Mouse (Mus musculus) liver, embryonic 14.5 days (tissue): ENCODE results near the gene Adcy4. TPM values are rescaled to one million over a fixed set of nuclear protein-coding genes. Genes with fewer than 3 reads are reported as not detected.
A peak's percentile ranks its signal among the peaks of the same experiment; 100 is the strongest.
"Not testable (repeated sequence)": the region's sequence is repeated elsewhere in the genome, so short reads cannot be mapped to it uniquely, and the experiment has no call there.

ENCODE experiments used
- ATAC-seq: fragments of 200-750 bp; cut with Nextera tagmentation; 2 replicates; pipeline ENCODE4 v1.8.0; 2017; ENCODE audit warnings: moderate number of reproducible peaks, mild to moderate bottlenecking, moderate library complexity; ENCODE audit not compliant: insufficient read depth
- DNase-seq, 3 experiments: peaks; one replicate each; pipeline ENCODE4 v3.0.0-alpha.2; 2012 to 2013; ENCODE audit warnings: low read depth in 3 of 3, low spot score in 3 of 3
- H3K27ac ChIP-seq: fragments of 300-500 bp; sonication (generic); 2 replicates; pipeline ENCODE4 v1.5.1; 2014; ENCODE audit warnings: moderate library complexity, mild to moderate bottlenecking, control low read depth, inconsistent platforms
- H3K27me3 ChIP-seq: fragments of 300-500 bp; sonication (generic); 2 replicates; pipeline ENCODE4 v1.6.1; 2014; ENCODE audit warnings: mild to moderate bottlenecking, low read length, moderate library complexity; ENCODE audit not compliant: control insufficient read depth, insufficient read depth
- H3K36me3 ChIP-seq: fragments of 300-500 bp; sonication (generic); replicated peaks from 2 replicates; pipeline ENCODE4 v1.6.1; 2014; ENCODE audit warnings: low read depth; ENCODE audit not compliant: control insufficient read depth, insufficient read depth
- H3K4me1 ChIP-seq, 2 experiments: fragments of 200-500 bp in 1 of 2; fragments of 300-500 bp in 1 of 2; sonication (generic) in 1 of 2; replicated peaks; 2 replicates each; pipeline ENCODE4 v1.6.1; 2012 to 2014; ENCODE audit warnings: antibody characterized with exemption in 1 of 2, inconsistent platforms in 1 of 2, low read length in 1 of 2; ENCODE audit not compliant: control insufficient read depth in 2 of 2, insufficient read depth in 2 of 2
- H3K4me2 ChIP-seq: fragments of 300-500 bp; sonication (generic); 2 replicates; pipeline ENCODE4 v1.6.1; 2014; ENCODE audit warnings: low read depth, mild to moderate bottlenecking, control low read depth, moderate library complexity
- H3K4me3 ChIP-seq, 2 experiments: fragments of 200-500 bp in 1 of 2; fragments of 300-500 bp in 1 of 2; sonication (generic) in 1 of 2; 2 replicates each; pipeline ENCODE4 v1.5.1; 2012 to 2014; ENCODE audit warnings: low read depth in 2 of 2, low read length in 2 of 2, mild to moderate bottlenecking in 2 of 2, control low read depth in 1 of 2, inconsistent platforms in 1 of 2, moderate library complexity in 1 of 2; ENCODE audit not compliant: insufficient read depth in 1 of 2
- H3K9ac ChIP-seq: fragments of 300-500 bp; sonication (generic); replicated peaks from 2 replicates; pipeline ENCODE4 v1.6.1; 2014; ENCODE audit warnings: mild to moderate bottlenecking, control low read depth, moderate library complexity
- H3K9me3 ChIP-seq: fragments of 300-500 bp; sonication (generic); 2 replicates; pipeline ENCODE4 v1.6.1; 2016; ENCODE audit warnings: low read length, mixed read lengths; ENCODE audit not compliant: control insufficient read depth
- CTCF ChIP-seq: IDR thresholded peaks from 2 replicates; pipeline ENCODE4 v1.5.1; 2016; ENCODE audit warnings: antibody characterized with exemption, low read depth, control low read depth
- EP300 ChIP-seq: IDR thresholded peaks from 2 replicates; pipeline ENCODE4 v1.6.1; 2016; ENCODE audit warnings: antibody characterized with exemption, low read depth
- WGBS: fragments of 180-500 bp; shearing (Covaris S2); extraction: QIAGEN DNeasy Blood & Tissue Kit; methylation state at CpG from one replicate; pipeline ENCODE4 v1.1.7; 2014; ENCODE audit not compliant: insufficient replicate concordance; 5-methylcytosine and 5-hydroxymethylcytosine counted together
- polyA plus RNA-seq, 2 experiments: library from polyadenylated mRNA; depleted of rRNA in 1 of 2; stranded (reverse) in 1 of 2; unstranded in 1 of 2; fragments of >200 nt; fragmentation: Nextera tagmentation in 1 of 2; extraction: Ambion mirVana in 1 of 2; gene quantifications; 2 replicates each; pipeline versions ENCODE4 v1.2.1 to v1.2.3; 2012 to 2014

Adcy4 gene
- polyA plus RNA-seq, 2 experiments = 0.66 to 1.0 TPM

GRCm38 (mm10) chr14:55762001-55762821 is 21.7 kb downstream of the Adcy4 start:
- ATAC-seq (peak; percentile 30; the same call in 1 of the 2 replicates), DNase-seq (no peak)
- H3K27me3 ChIP-seq = peaks cover 31% of the 10 kb centered on the region
- H3K9me3 ChIP-seq = no peaks in the 10 kb centered on the region
- WGBS = 3% methylated on average over 77 of the region's 77 CpGs
- no peak overlapping the region for H3K27ac ChIP-seq
- H3K9ac ChIP-seq = peak overlapping the region; percentile 42
- TF ChIP-seq CTCF (0 out of 2 replicates have a peak, but pooled peaks have one; percentile 15), EP300 (no peak)
- peak overlapping the region; percentile 29 to 48 for H3K4me3 ChIP-seq
- peak overlapping the region; percentile 74 for H3K4me2 ChIP-seq
- H3K4me1 ChIP-seq = peaks cover 2 to 9% of the 10 kb centered on the region in 2 experiments; a peak in 3 of 4 replicates
- no peaks in the 10 kb centered on the region for H3K36me3 ChIP-seq

DNA sequence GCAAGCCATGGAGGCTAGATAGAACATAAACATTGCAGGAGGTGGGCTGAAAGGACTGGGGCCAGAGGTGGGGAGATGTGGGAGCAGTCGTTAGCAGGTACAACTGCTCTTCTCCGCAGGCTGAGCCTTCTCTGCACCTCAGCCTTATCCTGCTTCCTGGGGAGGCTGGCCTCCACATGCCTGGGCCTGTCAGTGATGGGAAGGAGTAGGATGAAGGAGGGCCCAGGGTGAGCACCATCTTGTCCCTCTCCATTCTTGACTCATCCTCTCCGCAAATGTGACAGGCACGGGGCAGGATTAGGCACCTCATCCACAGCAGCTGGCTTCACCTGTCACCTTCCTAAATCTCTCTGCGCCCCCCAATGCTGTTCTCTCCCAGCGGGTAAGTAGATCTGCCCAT is 22.7 kb downstream of the Adcy4 start, which contains the start of gene Ltb4r2:
Ltb4r2 (plus strand) TSS at position 266 of the 400 bp plus-strand sequence.
- no peak for ATAC-seq
- Histone ChIP-seq H3K36me3 (0 out of 2 replicates have a peak, but pooled peaks cover 2% of the 10 kb centered on the region), H3K4me3 (peak within 1 kb of the TSS; percentile 29 to 48), H3K27ac (no peak within 1 kb of the TSS), H3K9me3 (no peaks in the 10 kb centered on the region), H3K4me2 (peak within 1 kb of the TSS; percentile 74), H3K4me1 (peaks cover 2 to 7% of the 10 kb centered on the region in 2 experiments; a peak in 3 of 4 replicates), H3K27me3 (peaks cover 28% of the 10 kb centered on the region), H3K9ac (peak within 1 kb of the TSS; percentile 42)
- no peak for DNase-seq
- no peak for TF ChIP-seq EP300
- no peak for TF ChIP-seq CTCF
- 83% methylated on average over 6 of the region's 6 CpGs for WGBS

DNA sequence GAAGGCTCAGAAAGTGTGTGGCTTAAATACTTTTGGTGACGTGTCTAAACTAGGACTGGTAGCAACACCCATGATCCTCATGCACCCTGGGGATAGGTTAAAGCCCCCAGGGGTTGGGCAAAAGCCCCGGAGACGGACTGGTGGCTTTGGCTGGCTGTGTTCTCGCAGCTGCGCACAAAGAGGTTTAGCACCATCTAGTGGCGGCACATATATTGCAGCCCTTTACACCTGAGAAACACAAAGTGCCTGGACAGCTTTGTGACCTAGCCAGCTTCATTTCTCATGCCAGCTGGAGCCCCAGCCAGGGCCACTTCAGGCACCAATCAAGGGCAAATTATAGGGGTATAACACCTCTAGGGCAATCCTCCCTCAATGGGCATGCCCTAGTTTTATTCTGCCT is 23.7 kb downstream of the Adcy4 start:
- H3K9me3 ChIP-seq, H3K9ac ChIP-seq, H3K4me3 ChIP-seq, H3K27ac ChIP-seq, H3K4me1 ChIP-seq, H3K36me3 ChIP-seq: not testable (repeated sequence)
- H3K4me2 ChIP-seq = peak overlapping the region; percentile 47
- peaks cover 28% of the 10 kb centered on the region for H3K27me3 ChIP-seq
- ATAC-seq (0 out of 2 replicates have a peak, but pooled peaks have one; percentile 4), DNase-seq (peak; percentile 37 to 47 (median 39))
- peak; percentile 87 for TF ChIP-seq CTCF
- WGBS = 2% methylated on average over 6 of the region's 6 CpGs

- Histone ChIP-seq H3K27ac (peak within 1 kb of the TSS; percentile 10), H3K9me3 (no peaks in the 10 kb centered on the region), H3K4me1 (0 out of 4 replicates have a peak, but pooled peaks cover 0 to 2% of the 10 kb centered on the region in 2 experiments), H3K36me3 (peaks cover 10% of the 10 kb centered on the region; the same call in 1 of the 2 replicates), H3K27me3 (peaks cover 27% of the 10 kb centered on the region), H3K4me2 (peak within 1 kb of the TSS; percentile 26), H3K4me3 (peak within 1 kb of the TSS; percentile 33 to 40), H3K9ac (no peak within 1 kb of the TSS)
- DNase-seq (peak in 2 of 3 experiments; percentile 32 to 46), ATAC-seq (peak; percentile 32; the same call in 1 of the 2 replicates)
- peak; percentile 71 for TF ChIP-seq CTCF
- no peak for TF ChIP-seq EP300
- 15% methylated on average over 8 of the region's 8 CpGs for WGBS
Measured at GRCm38 (mm10) chr14:55758363-55758784, 25.5 kb downstream of the Adcy4 start, which contains the start of gene Cideb. Gene Cideb (minus strand): TSS chr14:55758458.

- 8% methylated on average over 6 of the region's 6 CpGs for WGBS
- Histone ChIP-seq H3K4me2 (peak overlapping the region; percentile 26), H3K4me3 (peak overlapping the region; percentile 33 to 36), H3K9ac (no peak overlapping the region), H3K36me3 (peaks cover 16% of the 10 kb centered on the region), H3K27me3 (peaks cover 18% of the 10 kb centered on the region), H3K27ac (peak overlapping the region; percentile 10), H3K9me3 (no peaks in the 10 kb centered on the region), H3K4me1 (0 out of 4 replicates have a peak, but pooled peaks cover 0 to 2% of the 10 kb centered on the region in 2 experiments)
- no peak for DNase-seq
- no peak for ATAC-seq
- TF ChIP-seq EP300 (no peak), CTCF (no peak)
Measured at GRCm38 (mm10) chr14:55757566-55757965, 26.3 kb downstream of the Adcy4 start.
